Mouse (Mus musculus) G1E-ER4 (cell line): Measurements from ENCODE around the gene Rassf8. TPM values are rescaled to one million over a fixed set of nuclear protein-coding genes. Genes with fewer than 3 reads are reported as not detected.

Experiments
- GATA1 ChIP-seq: IDR thresholded peaks from one replicate; pipeline ENCODE4 v1.8.0; 2012; ENCODE audit warnings: low read length, inconsistent platforms
- polyA plus RNA-seq: library from polyadenylated mRNA; stranded (reverse); fragments of >175 nt; gene quantifications from 2 replicates; pipeline ENCODE4 v1.2.3, GENCODE M21; 2012

Rassf8 gene
- polyA plus RNA-seq, result not detected in 2 replicates

DNA sequence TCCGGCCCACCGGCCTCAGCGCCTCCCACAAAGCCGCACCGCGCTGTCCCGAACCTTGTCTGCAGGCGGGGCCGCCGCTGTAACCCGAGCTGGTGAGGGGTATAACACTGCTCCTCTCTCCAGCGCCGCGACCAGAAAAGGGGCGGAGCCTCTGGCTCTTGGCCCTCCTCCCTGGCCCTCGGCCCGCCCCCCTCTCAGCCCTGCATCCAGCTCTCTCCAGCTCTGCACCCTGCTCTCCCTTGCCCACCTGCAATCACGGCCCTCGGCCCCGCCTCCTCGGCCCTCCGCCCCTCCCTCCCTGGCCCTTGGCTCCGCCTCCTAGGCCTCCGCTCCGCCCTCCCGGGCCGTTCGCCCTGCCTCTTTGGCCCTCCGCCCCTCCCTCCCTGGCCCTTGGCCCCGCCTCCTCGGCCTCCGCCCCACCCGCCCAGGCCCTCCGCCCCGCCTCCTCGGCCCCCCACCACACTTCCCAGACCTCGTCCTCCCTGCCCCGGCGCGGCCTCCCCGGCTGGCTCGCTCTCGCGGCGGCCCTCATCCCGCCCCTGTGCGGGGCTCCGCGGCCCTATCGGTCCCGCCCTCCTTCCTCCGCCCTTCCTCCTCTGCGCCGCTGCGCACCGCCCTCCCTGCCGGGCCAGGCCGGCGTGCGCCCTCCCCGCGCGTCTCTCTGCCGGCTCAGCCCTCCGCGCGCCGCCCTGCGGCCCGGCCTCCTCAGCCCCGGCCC is at the start of gene Rassf8:
Rassf8 (plus strand) TSS at position 617 of the 718 bp plus-strand sequence.
- TF ChIP-seq GATA1, result no peak

DNA sequence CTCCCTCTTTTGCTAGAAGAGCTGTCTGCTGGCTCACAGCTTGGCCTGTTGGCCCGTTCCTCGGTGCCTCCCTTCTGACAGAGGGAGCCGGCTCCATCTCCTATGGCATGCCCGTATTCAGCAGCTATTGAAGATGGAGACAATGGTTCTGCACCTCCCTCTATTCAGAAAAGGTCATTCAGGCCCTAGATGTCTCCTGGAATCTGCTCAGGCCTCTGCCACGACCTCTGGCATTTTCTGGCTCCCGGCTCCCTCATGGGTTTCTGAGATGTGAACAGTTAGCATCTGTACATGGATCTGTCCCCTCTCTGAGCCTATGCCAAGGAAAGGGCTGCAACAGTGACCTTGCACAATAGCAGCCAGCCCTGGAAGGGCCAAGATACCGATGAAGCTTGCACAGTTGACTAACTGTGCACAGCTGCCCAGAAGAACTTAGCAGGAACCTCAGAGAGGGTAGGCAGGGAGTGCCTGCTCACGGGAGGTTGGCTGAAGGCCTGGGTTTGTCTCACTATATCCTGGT is 45.5 kb upstream of the Rassf8 start:
- no peak for TF ChIP-seq GATA1

DNA sequence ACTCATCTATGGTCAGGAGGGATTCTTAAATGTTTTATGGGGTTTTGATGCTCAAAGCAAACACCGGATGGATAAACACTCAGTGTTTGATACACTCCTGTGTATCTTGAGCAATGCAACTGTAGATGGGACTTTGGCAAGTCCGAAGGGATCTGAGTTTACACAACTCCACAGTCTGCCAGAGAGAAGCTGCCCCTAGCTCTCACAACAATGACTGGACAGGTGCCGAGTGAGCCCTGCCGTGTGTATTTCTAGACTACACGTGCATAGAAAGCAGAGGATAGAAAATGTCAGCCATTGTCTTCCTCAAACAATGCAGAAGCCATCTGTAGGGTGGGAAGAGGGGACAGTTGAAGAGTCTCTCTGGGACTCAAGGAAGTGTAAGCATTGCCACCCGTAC is 42.9 kb upstream of the Rassf8 start:
- TF ChIP-seq GATA1, result no peak

DNA sequence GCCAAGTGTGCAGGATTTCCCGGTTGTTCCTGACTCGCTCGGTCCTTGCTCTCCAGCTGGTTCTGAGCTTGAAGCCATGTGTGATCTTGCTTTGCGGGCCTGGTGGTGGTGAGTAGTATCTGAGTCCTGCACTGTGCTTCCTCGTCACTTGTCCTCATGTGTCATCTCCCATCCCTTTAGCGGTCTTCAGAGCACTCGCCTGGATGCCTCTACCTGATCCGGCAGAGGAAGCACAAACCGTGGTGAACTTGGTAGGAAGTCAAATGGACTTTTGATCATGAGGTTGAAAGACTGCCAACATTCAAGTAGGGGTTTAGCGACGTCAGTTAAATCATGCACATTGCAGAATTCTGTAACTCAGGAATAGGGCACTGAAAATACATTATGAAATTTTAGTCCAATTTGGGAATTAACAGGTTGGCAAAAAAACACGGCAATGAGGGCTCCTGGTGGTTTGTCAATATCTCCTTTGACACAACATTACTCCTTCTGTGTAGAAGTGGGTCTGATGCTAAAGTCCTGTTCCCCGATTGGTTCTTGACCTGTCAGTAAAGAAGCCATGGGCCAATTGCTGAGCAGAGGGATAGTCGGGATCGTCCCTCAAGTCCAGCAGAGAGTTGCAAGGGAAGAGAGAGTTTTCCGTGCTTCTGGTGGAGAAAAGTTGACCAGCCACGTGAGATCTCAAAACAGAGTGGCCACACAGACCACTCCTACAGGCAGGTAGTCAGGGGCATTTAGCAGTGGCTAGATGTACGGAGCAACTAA is 36.4 kb upstream of the Rassf8 start:
- no peak for TF ChIP-seq GATA1

DNA sequence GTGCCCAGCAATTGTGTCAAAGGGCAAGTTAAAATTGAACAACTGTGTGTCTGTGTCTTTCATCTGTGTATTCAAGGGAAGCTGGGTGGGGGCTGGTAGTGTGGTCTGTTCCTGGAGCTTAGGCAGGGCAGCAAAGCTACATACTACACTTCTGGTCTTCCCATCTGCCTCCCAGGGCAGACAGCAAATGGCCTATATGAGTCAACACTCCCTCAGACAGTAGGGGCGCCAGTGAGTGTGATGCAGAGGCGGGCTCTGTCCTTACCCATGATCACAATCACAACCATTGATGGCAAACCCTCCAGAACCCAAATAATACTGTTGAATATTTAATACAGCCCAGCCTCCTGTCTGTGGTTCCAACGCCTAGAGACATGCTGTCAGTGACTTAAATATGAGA is 35.8 kb upstream of the Rassf8 start:
- no peak for TF ChIP-seq GATA1

DNA sequence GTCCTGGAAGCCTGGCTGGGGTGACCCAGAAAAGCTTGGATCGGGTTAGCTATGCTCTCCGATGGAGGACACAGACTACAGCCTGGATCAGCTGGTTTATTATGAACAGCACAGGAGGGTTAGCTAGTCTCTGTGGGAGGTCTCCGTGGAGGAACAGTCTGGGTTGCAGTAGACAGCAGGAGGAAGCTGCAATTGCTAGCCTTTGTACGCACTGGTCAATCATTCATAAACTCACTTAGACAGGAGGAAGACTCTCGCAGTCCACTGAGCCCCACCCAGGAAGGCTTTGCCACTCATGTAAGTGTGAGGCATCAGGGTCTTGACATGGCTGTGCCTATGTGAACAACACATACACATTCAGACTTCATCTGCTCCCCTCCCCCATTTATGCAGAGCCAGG is 35.2 kb upstream of the Rassf8 start:
- no peak for TF ChIP-seq GATA1

DNA sequence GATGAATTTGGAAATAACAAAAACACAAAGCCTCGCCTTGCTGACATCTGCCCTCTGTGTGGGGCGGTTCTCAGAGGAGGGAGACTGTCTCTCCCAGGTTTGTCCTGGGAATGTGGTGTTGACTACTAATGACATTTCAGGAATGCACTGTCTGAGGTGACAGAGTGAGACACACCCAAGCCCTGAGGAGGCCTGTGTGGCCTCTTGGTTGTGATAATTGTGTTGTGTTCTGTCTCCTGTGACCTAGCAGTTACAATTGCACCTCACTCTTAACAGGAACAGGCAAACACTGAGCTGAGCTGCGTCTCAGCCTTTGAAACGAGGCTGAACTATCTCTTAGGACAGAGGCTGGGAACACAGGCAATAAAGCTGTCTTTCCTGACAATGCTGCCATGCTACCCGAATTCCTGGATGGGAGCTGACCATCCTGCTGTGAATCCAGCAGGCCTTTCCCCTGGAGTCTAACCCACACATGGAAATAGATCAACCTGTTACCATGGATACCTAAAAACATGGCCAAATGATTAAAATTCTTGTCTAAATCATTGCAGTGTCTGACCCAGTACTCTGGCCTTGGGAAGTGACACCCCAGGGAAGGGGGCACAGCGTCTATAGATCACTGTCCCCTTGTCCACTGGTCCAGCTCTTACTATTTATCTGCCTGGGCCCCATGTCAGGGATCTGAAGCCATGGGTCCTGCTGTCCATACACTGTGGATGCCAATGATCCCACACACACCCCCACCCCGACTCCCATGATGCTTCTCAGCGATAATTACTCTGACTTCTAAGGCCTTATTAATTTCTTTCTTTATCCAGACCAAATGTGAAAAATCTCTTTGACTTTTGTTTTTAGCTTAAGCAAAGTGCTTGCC is 33.1 kb upstream of the Rassf8 start:
- no peak for TF ChIP-seq GATA1

DNA sequence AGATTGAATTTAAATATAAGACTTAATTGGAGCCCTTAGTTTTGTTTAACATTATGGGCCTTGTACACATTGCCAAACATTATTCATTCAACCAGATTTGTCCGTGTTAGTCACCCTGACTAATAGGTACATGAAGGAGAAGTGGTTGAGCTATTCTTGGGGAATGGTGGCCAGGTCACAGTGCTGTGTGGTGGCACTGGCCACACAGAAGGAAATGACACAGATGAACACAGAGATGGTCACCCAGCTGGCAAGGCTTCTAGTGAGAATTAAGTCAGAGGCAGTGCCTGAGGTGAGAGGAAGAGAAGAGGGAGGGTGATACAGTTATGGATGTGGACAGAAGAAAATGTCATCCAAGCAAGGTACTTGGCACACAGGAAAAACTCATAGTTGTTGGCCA is 32.4 kb upstream of the Rassf8 start:
- no peak for TF ChIP-seq GATA1

DNA sequence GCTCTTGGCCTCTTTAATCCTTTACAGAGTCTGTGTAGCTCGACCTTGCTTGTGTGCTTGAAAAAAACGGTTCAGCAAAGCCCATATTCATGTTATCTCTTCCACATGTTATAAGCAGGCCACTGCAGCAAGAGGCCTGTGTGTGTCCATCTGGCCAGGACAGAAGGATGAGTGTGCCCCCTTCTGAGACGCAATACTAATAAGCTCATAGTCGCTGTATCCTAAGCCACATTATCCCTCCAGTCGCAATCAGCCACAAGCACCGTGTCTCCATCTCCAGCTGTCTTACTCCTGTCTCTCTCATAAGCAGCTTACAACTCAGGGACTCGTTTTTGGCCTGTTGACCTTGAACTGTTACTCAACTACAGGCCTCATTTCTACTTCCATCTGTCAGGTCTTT is 24.0 kb upstream of the Rassf8 start:
- no peak for TF ChIP-seq GATA1

DNA sequence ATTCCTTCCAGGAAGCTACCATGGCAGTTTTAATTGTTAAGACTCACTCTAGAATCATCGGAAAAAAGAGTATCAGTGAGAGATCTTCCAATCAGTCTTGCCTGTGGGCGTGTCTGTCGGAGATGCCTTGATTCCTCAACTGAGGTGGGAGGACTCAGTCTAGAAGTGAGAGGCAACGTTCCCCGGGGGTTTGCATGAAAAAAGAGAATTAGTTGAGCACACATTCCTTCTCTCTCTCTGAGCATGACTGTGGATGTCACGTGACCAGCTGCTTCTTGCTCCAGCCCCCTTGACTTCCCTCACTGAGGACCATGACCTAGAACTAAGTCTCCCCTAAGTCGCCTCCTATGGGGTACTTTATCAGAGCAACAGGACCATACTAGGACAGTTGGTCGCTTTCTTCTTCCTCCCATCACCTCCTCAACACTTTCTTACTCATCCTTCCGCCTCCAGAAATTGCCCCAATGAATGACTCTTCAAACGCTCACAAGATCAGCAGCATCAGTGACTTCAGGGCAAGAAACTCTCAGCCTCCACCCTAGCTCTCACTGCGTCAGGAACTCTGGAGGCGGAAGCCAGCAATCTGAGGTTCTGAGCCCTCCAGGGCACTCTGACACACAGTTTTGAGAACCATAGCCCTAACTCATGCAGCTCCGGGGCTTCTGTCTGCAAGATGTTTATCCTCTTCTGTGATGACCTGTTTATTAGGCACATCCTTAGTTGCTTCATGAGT is 23.3 kb upstream of the Rassf8 start:
- no peak for TF ChIP-seq GATA1

DNA sequence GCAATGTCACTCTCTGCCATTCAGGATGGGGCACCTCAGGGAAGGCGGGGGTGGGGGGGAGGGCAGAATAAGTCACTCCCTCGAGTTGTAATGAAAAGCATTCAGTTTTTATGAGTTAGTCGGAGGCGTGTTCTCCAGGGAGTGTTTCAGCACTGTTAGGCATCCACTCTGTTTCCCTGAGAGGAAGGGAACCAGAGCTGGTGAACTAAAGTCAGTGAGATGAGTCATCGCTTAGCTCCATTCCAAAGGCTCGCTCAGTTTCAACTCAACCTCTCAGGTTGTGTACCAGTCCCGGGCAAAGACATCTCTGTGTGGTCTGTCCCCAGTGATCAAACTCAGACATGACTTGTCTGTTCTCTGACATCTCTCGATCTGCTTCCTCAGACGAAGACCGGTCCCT is 20.7 kb upstream of the Rassf8 start:
- no peak for TF ChIP-seq GATA1

DNA sequence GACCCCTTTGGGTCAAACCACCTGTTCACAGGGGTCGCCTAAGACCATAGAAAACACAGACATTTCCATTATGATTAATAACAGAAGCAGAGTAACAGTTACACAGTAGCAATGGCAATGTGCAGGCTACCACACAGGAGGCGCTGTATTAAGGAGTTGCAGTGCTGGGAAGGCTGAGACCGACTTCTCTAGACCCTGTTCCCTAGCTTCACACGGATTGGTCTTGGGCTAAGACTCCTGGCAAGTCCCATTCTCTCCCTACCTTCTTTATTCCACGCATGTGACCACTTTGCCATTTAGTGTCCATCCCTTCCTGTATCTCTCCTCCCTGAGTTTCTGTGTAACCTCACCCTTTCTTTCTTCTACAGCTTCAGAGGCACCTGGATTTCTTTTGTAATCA is 19.6 kb upstream of the Rassf8 start:
- no peak for TF ChIP-seq GATA1

DNA sequence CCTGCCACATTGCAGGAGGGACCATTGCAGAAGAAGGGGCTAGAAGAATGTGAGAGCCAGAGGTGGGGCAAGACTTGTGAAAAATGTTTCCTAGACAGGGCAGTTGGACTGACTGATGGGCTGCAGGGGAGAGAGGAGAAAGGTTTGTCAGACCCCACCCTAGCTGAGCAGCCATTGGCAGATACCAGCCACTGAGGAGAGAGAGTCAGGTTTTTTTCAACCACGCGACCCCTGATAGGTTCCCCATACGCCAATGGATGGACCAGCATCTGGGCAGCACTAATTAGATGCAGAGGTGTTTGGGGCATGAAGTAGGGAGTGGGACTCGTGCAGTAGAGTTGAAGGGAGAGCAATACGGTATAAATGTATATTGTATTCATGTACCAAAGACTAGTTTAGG is 13.7 kb upstream of the Rassf8 start:
- TF ChIP-seq GATA1, result no peak

DNA sequence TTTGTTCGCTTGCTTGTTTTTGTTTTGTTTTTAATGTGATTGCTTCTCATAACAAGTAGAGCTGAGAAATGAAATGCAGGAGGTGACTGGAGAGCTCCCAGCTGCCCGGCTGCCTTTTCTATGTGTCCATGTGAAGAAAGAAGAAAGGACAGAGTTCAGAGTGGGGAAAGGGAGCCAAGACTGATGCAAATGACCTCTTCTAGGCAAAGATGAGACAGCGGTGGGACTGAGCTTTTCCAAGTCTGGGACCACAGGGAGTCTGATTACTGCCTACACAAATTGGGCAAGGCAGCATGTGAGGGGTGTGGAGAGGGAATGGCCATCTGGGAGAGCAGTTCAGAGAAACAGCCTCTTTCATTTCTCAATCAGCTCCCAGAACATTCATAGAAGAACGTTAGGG is 13.3 kb upstream of the Rassf8 start:
- TF ChIP-seq GATA1, result no peak

DNA sequence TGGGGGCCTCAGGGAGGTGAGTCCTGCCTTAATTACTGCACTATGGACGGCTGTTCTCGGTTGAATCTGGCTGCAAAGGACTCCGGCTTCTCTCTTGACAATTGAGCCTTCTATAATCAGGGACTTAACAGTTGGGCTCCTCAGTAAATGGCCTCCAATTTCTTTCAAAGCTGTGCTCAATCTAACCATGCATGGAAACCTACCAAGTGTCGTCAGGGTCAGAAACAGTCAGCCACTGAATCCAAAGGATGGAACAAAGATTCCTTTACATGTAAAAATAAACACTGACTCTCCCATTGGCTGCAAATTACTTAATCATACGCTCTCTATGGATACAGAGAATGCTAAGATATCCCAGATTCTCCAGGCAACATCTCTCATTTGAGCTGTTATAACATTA is 12.6 kb upstream of the Rassf8 start:
- TF ChIP-seq GATA1, result no peak
